Mouse (Mus musculus) liver, postnatal 0 days (tissue): Measurements from ENCODE around the gene Zbtb20.

Source experiments
- CTCF ChIP-seq: sonication (generic); IDR thresholded peaks from 2 replicates; pipeline ENCODE4 v1.5.1; 2016; ENCODE audit warnings: antibody characterized with exemption, low read depth
- EP300 ChIP-seq: IDR thresholded peaks from 2 replicates; pipeline ENCODE4 v1.6.1; 2016; ENCODE audit warnings: antibody characterized with exemption, low read depth, mild to moderate bottlenecking

GRCm38 (mm10) chr16:43443034-43443433 lies 567.4 kb downstream of the Zbtb20 start:
- no peak for TF ChIP-seq CTCF
- no peak for TF ChIP-seq EP300
